Mouse (Mus musculus): ENCODE data around the gene Prcp.
"Not testable (repeated sequence)": the region's sequence is repeated elsewhere in the genome, so short reads cannot be mapped to it uniquely, and the experiment has no call there.

Gene Prcp

GRCm38 (mm10) chr7:92890211-92890610, 15.9 kb downstream of the Prcp start:
- no peak for DNase-seq (ENCODE audit: inconsistent age in 2 of 2, low spot score in 1 of 2)

- DNase-seq (ENCODE audit: inconsistent age in 2 of 2, low spot score in 1 of 2): no peak
Measured at GRCm38 (mm10) chr7:92890618-92891230, 16.5 kb downstream of the Prcp start.

- DNase-seq (ENCODE audit: inconsistent age in 2 of 2, low spot score in 1 of 2): no peak
Measured at GRCm38 (mm10) chr7:92893478-92893877, 19.2 kb downstream of the Prcp start.

- no peak for DNase-seq (ENCODE audit: inconsistent age in 2 of 2, low spot score in 1 of 2)
Measured at GRCm38 (mm10) chr7:92896036-92896435, 21.8 kb downstream of the Prcp start.

- peak; percentile 52 to 71 for DNase-seq (ENCODE audit: inconsistent age in 2 of 2, low spot score in 1 of 2)
Measured at GRCm38 (mm10) chr7:92897021-92897420, 22.8 kb downstream of the Prcp start.

GRCm38 (mm10) chr7:92903360-92904038, 29.2 kb downstream of the Prcp start:
- DNase-seq (ENCODE audit: inconsistent age in 2 of 2, low spot score in 1 of 2): peak; percentile 62 to 85

- DNase-seq (ENCODE audit: inconsistent age in 2 of 2, low spot score in 1 of 2): not testable (repeated sequence)
Measured at GRCm38 (mm10) chr7:92904285-92904684, 30.0 kb downstream of the Prcp start.

- no peak for DNase-seq (ENCODE audit: inconsistent age in 2 of 2, low spot score in 1 of 2)
Measured at GRCm38 (mm10) chr7:92920172-92920856, 46.0 kb downstream of the Prcp start.

- no peak for DNase-seq (ENCODE audit: inconsistent age in 2 of 2, low spot score in 1 of 2)
Measured at GRCm38 (mm10) chr7:92920857-92921172, 46.5 kb downstream of the Prcp start.

GRCm38 (mm10) chr7:92932792-92933191, 58.5 kb downstream of the Prcp start:
- DNase-seq (ENCODE audit: inconsistent age in 2 of 2, low spot score in 1 of 2): no peak

- DNase-seq (ENCODE audit: inconsistent age in 2 of 2, low spot score in 1 of 2): peak; percentile 69 to 86
Measured at GRCm38 (mm10) chr7:92933308-92933948, 59.2 kb downstream of the Prcp start.

GRCm38 (mm10) chr7:92936747-92937146, 62.5 kb downstream of the Prcp start:
- no peak for DNase-seq (ENCODE audit: inconsistent age in 2 of 2, low spot score in 1 of 2)

- DNase-seq (ENCODE audit: inconsistent age in 2 of 2, low spot score in 1 of 2): peak; percentile 43 to 73
Measured at GRCm38 (mm10) chr7:92937955-92938354, 63.7 kb downstream of the Prcp start.

- DNase-seq (ENCODE audit: inconsistent age in 2 of 2, low spot score in 1 of 2): no peak
Measured at GRCm38 (mm10) chr7:92939776-92940175, 65.5 kb downstream of the Prcp start.

GRCm38 (mm10) chr7:92950775-92951174, 76.5 kb downstream of the Prcp start:
- peak; percentile 27 to 44 for DNase-seq (ENCODE audit: inconsistent age in 2 of 2, low spot score in 1 of 2)

- DNase-seq (ENCODE audit: inconsistent age in 2 of 2, low spot score in 1 of 2): no peak
Measured at GRCm38 (mm10) chr7:92952210-92952609, 77.9 kb downstream of the Prcp start.

GRCm38 (mm10) chr7:92959758-92960157, 85.5 kb downstream of the Prcp start:
- no peak for DNase-seq (ENCODE audit: inconsistent age in 2 of 2, low spot score in 1 of 2)

GRCm38 (mm10) chr7:92961876-92962275, 87.6 kb downstream of the Prcp start:
- DNase-seq (ENCODE audit: inconsistent age in 2 of 2, low spot score in 1 of 2): no peak

- DNase-seq (ENCODE audit: inconsistent age in 2 of 2, low spot score in 1 of 2): peak in 1 of 2 experiments; percentile 87
Measured at GRCm38 (mm10) chr7:92964754-92965501, 90.7 kb downstream of the Prcp start.

GRCm38 (mm10) chr7:92967381-92968127, 93.3 kb downstream of the Prcp start:
- peak; percentile 51 to 80 for DNase-seq (ENCODE audit: inconsistent age in 2 of 2, low spot score in 1 of 2)
